Mouse (Mus musculus): ENCODE data around the gene Cntn3.

DNA sequence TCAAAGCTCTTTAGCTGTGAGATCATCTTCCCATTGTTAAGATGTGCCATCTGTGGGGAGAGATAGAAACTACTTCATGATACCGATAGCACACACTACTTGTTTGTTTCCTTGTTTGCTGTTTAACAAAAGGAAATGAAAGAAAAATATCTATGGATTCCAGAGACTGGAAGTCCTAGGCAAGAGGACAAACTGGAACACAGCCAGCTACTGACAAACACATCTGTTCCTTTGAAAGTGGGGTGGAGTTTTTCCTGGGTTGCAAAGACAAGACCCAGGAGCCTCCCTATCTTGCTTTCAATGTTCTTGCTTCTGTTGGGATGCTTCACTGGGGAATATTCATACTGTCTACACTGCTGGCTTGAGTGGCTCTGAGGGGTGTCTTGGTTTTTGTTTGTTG is 5.4 kb downstream of the Cntn3 start:
- TF ChIP-seq CTCF (IDR thresholded peaks at IDR 0.05; ENCODE audit: low read depth, low read length) (no peak), POLR2AphosphoS5 (IDR thresholded peaks at IDR 0.05; ENCODE audit: insufficient replicate concordance, low read depth, low read length) (no peak), TAL1 (conservative IDR thresholded peaks at IDR 0.05; ENCODE audit: low read depth, low read length) (no peak), GATA1 (IDR thresholded peaks at IDR 0.05; ENCODE audit: borderline replicate concordance, low read length) (no peak), GATA2 (IDR thresholded peaks at IDR 0.05; ENCODE audit: borderline replicate concordance, low read depth, low read length) (no peak)
